Mouse (Mus musculus): Measurements from ENCODE around the gene Col26a1. TPM values are rescaled to one million over a fixed set of nuclear protein-coding genes. Genes with fewer than 3 reads are reported as not detected.

The Col26a1 gene
- total and polyA plus RNA-seq, 2 experiments from 2014 or later = 27.1 to 43.7 TPM

DNA sequence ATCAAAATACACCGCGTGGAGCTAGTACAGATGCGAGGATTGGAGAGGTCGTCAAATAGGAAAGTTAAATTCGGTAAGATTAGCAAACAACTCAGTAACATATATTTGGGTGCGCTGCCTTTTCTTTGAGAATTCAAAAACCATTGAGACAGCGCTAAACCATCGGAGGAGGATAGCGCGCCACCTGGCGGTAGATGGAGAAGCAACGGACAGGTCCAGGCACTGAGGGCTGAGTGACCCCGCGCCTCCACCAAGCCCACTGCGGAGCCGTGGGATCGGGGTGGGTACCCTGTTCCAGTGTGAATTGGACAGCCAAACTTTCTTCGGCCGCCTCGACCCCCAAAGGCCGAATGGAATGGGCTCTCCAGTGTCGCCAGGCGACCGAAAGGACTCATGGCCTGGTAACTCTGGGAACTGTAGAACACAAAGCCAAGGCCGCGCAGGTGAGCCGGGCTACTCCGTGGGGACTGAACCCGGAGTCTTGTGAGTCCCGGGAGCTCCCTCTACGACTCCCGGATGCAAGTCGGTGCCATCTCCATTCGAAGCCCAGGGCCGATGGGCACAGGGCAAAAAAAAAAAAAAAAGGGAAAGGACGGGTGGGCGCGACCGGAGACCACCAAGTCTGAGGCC lies 1.5 kb downstream of the Col26a1 start:
- peak; percentile 94 for TF ChIP-seq CTCF (IDR thresholded peaks at IDR 0.05; ENCODE audit: low read depth)
- Histone ChIP-seq H3K9ac (peak overlapping the region; percentile 68), H3K27ac (ENCODE audit: low read depth, low read length) (no peak overlapping the region), H3K27me3 (ENCODE audit: insufficient read depth, low read length) (peaks cover 15% of the 10 kb centered on the region), H3K4me2 (ENCODE audit: low read depth) (peak overlapping the region; percentile 96), H3K36me3 (ENCODE audit: insufficient read depth) (no peaks in the 10 kb centered on the region), H3K4me1 (ENCODE audit: insufficient read depth) (peaks cover 6% of the 10 kb centered on the region; the same call in 1 of the 2 replicates), H3K4me3 (ENCODE audit: low read depth, low read length) (peak overlapping the region; percentile 52), H3K9me3 (ENCODE audit: low read length) (no peaks in the 10 kb centered on the region)
- peak; percentile 90 for DNase-seq
- 4% methylated on average over 39 of the region's 39 CpGs for WGBS
- peak; percentile 77 for ATAC-seq

DNA sequence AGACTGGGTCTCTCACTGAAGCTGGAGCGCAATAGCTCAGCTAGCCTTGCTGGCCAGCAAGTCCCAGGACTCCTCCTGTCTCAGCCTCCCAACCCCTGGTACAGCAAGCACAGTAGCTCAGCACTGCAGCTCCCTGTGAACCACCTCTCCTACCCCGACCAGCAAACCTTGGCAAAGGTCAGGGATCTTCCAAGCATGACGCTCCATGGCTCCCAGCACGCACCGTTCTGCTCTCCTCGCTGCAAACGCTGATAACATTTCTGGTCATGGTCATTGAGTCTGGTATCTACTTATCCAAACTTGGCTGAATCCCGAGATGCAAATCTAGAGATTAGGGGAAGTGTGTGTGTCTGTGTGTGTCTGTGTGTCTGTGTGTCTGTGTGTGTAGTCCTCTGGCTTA lies 2.9 kb downstream of the Col26a1 start:
- H3K4me3 ChIP-seq (ENCODE audit: low read depth, low read length) = no peak overlapping the region
- H3K4me1 ChIP-seq (ENCODE audit: insufficient read depth) = peaks cover 6% of the 10 kb centered on the region; the same call in 1 of the 2 replicates
- no peaks in the 10 kb centered on the region for H3K9me3 ChIP-seq (ENCODE audit: low read length)
- 92% methylated on average over 8 of the region's 8 CpGs for whole genome bisulfite sequencing
- no peak for DNase-seq
- peaks cover 15% of the 10 kb centered on the region for H3K27me3 ChIP-seq (ENCODE audit: insufficient read depth, low read length)
- H3K27ac ChIP-seq (ENCODE audit: low read depth, low read length) = no peak overlapping the region
- H3K4me2 ChIP-seq (ENCODE audit: low read depth) = no peak overlapping the region
- H3K36me3 ChIP-seq (ENCODE audit: insufficient read depth) = no peaks in the 10 kb centered on the region
- H3K9ac ChIP-seq = no peak overlapping the region
- TF ChIP-seq CTCF (IDR thresholded peaks at IDR 0.05; ENCODE audit: low read depth) = no peak
- ATAC-seq = no peak

DNA sequence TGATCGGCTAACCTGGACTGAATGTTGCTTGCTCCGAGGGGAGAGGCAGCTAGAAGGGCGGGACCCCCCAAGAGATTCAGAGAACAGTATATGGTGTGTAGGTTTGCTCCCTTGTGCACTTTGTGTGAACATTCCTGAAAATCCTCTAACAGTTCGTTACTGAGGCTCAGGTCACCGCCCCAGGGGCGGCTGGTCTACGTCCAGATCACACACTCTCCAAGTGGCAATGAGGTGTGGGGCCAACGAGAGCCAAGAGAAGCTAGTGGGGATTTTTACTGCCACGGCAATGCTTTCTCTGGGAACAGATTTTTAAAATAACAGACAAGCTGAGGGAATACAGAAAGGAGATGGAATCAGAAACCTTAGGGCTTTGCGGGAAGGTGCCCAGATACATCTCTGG lies 8.7 kb downstream of the Col26a1 start:
- Histone ChIP-seq H3K9me3 (ENCODE audit: low read length) (no peaks in the 10 kb centered on the region), H3K4me2 (ENCODE audit: low read depth) (no peak overlapping the region), H3K36me3 (ENCODE audit: insufficient read depth) (no peaks in the 10 kb centered on the region), H3K27me3 (ENCODE audit: insufficient read depth, low read length) (no peaks in the 10 kb centered on the region), H3K4me1 (ENCODE audit: insufficient read depth) (no peaks in the 10 kb centered on the region), H3K27ac (ENCODE audit: low read depth, low read length) (no peak overlapping the region), H3K4me3 (ENCODE audit: low read depth, low read length) (no peak overlapping the region), H3K9ac (no peak overlapping the region)
- DNase-seq (no peak), ATAC-seq (no peak)
- no peak for TF ChIP-seq CTCF (IDR thresholded peaks at IDR 0.05; ENCODE audit: low read depth)
- WGBS = 70% methylated on average over 10 of the region's 10 CpGs

DNA sequence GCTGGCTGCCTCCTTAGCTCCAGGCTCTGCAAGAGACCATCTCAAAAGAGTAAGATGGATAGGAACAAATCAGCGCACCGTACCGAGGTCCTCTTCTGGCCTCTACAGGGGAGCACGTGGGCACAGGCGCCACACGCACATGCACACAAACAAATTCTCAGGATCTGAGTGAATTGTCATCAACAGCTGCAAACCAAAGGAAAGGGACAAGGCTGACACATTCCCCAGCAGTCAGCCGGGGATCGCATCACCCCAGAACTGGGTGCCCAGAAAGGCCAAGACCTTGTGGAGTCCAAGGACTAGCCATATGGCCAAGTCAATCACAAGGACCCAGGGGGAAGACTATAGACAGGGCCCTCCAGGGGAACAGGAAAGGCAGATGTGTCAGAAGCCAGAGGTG lies 10.6 kb downstream of the Col26a1 start:
- Histone ChIP-seq H3K27me3 (ENCODE audit: insufficient read depth, low read length) (no peaks in the 10 kb centered on the region), H3K36me3 (ENCODE audit: insufficient read depth) (no peaks in the 10 kb centered on the region), H3K9ac (no peak overlapping the region), H3K4me2 (ENCODE audit: low read depth) (no peak overlapping the region), H3K4me1 (ENCODE audit: insufficient read depth) (no peaks in the 10 kb centered on the region), H3K9me3 (ENCODE audit: low read length) (no peaks in the 10 kb centered on the region), H3K4me3 (ENCODE audit: low read depth, low read length) (no peak overlapping the region), H3K27ac (ENCODE audit: low read depth, low read length) (no peak overlapping the region)
- TF ChIP-seq CTCF (IDR thresholded peaks at IDR 0.05; ENCODE audit: low read depth) = no peak
- no peak for DNase-seq
- 90% methylated on average over 8 of the region's 8 CpGs for WGBS
- no peak for ATAC-seq

DNA sequence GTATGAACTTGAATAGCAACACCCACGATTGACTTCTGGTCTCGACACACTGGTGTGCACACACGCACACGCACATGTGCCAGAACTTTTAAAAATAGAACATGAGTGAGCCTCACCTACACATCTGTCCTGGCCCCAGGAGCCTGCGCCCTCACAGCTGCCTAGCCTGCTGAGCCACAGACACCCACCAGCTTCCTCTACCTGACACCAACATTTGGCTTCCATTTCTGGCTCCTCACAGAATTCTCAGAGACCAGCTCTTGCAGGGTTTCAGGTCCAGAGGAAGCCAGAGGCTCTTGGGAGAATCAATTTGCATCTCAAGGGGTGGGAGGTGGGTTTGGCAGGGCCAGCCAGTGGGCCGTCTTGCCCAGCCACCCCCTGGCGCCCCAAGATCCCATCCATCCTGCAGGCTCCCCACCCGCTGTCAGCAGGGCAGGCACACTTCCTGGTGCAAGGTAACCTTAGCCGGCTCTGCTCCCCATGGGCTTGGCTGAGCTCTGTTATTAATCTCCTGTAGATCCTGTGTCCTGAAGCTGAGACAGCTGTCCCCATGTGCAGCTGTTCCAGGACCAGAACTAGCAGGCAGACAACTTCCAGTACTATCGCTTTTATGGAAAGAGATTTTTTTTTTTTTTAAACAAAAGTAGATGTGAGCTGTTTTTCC lies 13.4 kb downstream of the Col26a1 start:
- Histone ChIP-seq H3K4me1 (ENCODE audit: insufficient read depth) (no peaks in the 10 kb centered on the region), H3K9me3 (ENCODE audit: low read length) (no peaks in the 10 kb centered on the region), H3K27me3 (ENCODE audit: insufficient read depth, low read length) (no peaks in the 10 kb centered on the region), H3K4me3 (ENCODE audit: low read depth, low read length) (no peak overlapping the region), H3K9ac (no peak overlapping the region), H3K4me2 (ENCODE audit: low read depth) (no peak overlapping the region), H3K36me3 (ENCODE audit: insufficient read depth) (no peaks in the 10 kb centered on the region), H3K27ac (ENCODE audit: low read depth, low read length) (no peak overlapping the region)
- ATAC-seq (no peak), DNase-seq (no peak)
- TF ChIP-seq CTCF (IDR thresholded peaks at IDR 0.05; ENCODE audit: low read depth) = no peak
- 73% methylated on average over 10 of the region's 10 CpGs for WGBS

DNA sequence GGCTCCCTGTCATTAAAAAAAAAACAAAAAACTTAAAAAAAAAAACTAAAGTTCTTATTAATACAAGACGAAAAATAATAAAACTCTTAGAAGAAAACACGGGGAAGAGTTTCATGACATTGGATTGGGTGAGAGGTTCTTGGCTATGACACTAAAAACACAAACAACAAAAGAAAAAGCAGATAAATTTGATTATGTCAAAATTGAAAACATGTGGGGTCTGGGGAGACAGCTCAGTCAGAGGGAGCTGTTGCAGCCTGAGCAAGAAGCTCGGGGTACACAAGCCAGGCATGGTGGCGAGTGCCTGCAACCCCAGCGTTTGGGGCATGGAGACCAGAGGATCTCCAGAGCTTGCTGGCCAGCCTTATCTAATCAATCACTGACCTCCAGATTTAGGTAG lies 15.3 kb downstream of the Col26a1 start:
- Histone ChIP-seq H3K27me3 (ENCODE audit: insufficient read depth, low read length) (no peaks in the 10 kb centered on the region), H3K9ac (no peak overlapping the region), H3K4me3 (ENCODE audit: low read depth, low read length) (no peak overlapping the region), H3K36me3 (ENCODE audit: insufficient read depth) (no peaks in the 10 kb centered on the region), H3K27ac (ENCODE audit: low read depth, low read length) (no peak overlapping the region), H3K9me3 (ENCODE audit: low read length) (no peaks in the 10 kb centered on the region), H3K4me1 (ENCODE audit: insufficient read depth) (peaks cover 8% of the 10 kb centered on the region; the same call in 1 of the 2 replicates), H3K4me2 (ENCODE audit: low read depth) (no peak overlapping the region)
- DNase-seq (no peak), ATAC-seq (no peak)
- 89% methylated on average over 5 of the region's 5 CpGs for WGBS
- no peak for TF ChIP-seq CTCF (IDR thresholded peaks at IDR 0.05; ENCODE audit: low read depth)

DNA sequence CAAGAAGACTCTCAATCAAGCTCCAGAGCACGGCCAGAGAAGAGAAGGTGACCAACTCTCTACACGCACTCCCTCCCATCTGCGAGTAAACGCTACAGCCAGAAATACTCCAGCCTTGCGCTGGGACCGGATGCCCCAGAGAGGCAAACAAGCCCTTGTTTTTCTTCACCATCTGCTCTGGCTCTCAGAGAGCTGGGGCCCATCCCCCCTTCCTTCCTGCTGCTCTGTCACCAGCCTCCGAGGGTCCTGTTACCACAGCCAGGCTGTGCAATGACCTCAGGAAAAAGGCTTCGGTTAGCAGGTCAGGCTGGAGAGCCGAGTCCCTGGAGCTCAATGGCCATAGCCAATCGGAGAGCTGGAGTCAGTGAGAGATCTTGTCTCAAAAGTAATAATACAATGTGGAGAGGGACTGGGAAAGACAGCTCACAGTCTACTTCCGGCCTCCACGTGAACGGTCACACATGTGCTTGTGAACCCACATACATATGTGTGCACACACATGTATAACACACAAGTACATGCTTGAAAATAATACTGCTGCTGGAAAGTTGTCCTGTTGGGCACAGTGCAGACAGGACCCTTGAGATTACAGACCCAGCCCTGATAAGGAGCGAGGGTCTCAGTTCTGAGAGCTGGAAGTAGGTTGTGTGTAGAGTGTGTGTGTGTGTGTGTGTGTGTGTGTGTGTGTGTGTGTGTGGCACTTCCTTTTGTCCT lies 18.9 kb downstream of the Col26a1 start:
- Histone ChIP-seq H3K4me2 (ENCODE audit: low read depth) (no peak overlapping the region), H3K9ac (no peak overlapping the region; the same call in 1 of the 2 replicates), H3K27me3 (ENCODE audit: insufficient read depth, low read length) (no peaks in the 10 kb centered on the region), H3K36me3 (ENCODE audit: insufficient read depth) (no peaks in the 10 kb centered on the region), H3K27ac (ENCODE audit: low read depth, low read length) (no peak overlapping the region), H3K4me3 (ENCODE audit: low read depth, low read length) (no peak overlapping the region), H3K4me1 (ENCODE audit: insufficient read depth) (peaks cover 8% of the 10 kb centered on the region; the same call in 1 of the 2 replicates), H3K9me3 (ENCODE audit: low read length) (no peaks in the 10 kb centered on the region)
- 22% methylated on average over 14 of the region's 14 CpGs for WGBS
- TF ChIP-seq CTCF (IDR thresholded peaks at IDR 0.05; ENCODE audit: low read depth) = no peak
- peak; percentile 39 for DNase-seq
- peak; percentile 73 for ATAC-seq
